Mouse (Mus musculus): ENCODE data around the gene Slfn2.

Slfn2 gene

DNA sequence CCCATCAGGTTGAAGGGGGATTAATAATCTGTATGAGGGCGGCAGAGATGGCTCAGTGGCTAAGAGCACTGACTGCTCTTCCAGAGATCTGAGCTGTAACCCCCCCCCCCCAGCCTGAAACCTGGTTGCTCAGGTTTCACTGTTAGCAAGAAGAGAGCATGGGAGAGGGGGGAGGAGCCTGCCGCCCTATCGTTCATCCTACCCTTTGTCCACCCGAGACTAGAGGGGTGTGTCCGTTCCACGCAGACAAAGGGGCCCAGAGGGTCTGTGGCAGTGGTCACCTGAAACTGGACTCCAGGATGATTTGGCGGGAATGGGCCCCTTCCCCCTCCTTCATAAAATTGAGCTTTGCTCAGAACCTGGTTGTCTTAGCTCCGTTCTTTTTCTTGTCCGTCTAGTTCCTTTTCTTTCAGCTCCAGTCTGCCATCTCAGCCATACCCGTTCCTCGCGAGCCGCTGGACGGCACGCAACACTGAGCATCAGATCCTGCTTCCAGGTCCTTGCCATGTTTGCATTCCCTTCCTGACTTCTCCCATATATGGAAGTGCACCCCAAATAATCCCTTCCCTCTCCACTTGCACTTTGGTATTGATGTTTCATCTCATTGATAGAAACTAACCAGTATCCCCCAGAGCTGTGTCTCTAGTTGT, 5.5 kb downstream of the Slfn2 start:
- in situ Hi-C loops (cut with MboI), result no loop called here

DNA sequence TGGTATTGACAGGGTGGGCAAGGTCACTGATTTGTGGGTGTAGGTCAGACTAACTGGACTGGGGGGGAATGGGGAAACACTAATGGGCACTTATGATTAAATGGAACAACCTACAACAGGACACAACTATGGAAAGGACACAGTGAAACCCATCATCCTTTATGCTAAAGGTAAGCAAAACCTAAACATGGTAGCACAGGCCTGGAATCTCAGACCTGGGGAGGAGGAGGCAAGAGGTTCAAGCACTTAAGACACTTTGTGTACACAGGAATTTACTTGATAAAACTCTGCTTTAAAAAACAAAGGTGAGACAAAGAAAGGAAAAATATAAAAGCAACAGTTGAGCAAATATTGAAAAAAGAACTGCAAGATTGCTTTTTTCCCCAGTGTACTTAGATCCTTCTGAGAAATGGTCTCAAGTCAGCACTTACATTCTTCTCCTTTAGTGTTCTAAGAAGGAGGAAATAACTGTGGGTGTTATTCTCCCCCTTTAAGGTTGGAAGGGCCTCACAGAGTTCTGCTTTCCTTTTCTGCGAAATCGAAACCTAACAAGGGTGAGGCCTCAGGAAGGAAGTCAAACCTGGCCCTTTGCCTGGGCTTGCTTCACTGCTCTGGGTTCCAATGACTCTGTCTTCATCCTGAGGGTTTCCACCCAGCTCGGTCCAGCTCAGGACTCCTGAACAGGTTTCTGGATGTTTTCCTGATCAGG, 13.0 kb downstream of the Slfn2 start:
- in situ Hi-C loops (cut with MboI), result no loop called here

DNA sequence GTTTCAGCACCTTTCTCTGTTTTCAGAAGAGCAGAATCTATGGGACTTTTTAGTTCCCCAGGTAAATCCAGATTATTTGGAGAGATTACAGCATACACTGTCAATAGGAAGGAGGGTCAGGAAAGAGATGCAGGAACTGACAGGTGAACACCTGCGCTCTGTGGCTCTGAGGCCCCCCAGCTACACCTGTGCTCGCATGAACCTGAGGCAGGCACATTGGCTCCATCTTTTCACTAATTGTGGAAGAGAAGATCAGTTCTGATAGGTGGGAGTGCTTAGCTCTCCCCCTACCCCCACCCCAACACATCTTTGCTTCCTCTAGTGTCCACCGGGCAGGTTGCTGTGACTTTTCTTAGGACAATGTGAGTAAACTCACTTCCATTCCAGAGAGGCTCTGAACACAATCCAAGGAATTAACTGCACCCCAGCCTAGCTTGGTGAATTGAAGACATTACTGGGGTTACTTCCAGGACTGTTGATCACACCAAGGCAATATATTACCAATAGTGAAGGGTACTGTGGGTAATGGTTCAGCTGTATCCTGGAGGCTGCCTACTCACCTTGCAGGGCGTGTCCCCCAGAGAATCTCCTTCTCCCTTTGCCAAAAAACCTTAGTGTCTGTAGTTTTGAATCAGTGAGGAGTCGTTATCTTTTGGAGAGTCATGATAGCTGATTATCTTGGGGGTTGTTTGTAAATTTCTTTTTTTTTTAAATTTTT, 13.7 kb downstream of the Slfn2 start:
- in situ Hi-C loops (cut with MboI), result no loop called here

DNA sequence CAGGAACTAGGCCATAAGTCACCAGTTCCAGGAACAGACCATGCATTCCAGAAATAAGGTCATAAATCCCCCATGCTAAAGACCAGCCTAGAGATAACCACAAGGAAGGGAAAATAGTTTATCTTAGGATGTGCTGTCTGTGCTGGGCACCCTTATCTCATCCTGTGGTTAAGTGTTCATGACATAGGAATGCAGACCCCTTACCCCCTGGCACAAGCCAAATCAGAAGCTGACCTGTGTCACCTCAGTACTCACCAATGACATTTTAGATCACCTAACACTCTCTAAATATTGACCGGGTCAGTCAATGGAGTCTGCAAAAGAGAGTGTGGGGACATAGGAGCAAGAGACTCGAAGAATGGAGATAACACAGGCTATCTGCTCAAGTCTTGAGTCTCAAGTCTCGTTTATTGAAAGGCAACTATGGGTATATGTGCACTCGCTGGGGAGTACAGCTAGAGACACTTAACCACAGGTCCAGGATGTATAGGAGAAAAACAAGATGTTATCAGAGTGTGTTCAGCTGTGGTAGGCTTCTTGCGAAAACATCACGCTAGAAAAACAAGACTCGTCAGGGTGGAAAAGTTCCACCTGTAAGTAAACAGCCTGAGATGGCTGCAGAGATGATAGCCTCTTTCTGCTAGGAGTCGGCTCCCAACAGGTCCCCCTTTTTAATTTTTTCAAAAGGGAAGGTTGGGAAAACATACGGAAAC, 14.7 kb downstream of the Slfn2 start:
- in situ Hi-C loops (cut with MboI), result no loop called here

DNA sequence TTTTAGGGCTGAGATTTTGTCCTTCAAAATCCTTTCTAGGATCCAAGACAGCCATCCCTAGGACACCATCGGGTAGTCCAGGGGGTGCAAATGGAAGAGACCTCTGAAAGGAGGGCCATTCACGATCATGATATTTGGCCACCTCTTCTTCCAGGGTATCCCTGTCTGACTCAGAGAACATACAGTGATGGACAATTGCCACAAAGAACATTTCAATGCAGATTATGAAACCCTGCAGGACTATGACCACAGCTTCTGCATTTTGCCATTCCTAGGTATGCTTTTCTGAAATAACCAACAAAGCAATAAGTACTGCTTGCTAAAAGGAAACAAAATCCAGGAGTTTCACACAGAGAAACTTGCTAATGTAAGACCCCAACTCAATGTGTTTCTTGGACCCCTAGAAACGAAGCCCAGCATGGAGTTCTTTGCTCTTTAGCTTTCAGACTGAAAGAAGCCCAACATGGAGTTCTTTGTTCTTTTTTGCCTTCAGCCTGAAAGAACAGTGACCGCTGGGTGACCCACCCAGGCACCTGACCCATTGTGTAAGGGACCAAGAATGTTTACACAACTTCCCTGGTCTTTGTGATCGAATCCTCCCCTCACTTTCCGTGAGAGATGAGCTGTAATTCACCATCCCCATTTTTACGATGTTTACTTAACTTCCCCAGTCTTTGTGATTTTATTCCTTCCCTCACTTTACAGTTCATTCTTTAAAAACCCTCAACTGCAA, 18.0 kb downstream of the Slfn2 start:
- in situ Hi-C loops (cut with MboI), result no loop called here

DNA sequence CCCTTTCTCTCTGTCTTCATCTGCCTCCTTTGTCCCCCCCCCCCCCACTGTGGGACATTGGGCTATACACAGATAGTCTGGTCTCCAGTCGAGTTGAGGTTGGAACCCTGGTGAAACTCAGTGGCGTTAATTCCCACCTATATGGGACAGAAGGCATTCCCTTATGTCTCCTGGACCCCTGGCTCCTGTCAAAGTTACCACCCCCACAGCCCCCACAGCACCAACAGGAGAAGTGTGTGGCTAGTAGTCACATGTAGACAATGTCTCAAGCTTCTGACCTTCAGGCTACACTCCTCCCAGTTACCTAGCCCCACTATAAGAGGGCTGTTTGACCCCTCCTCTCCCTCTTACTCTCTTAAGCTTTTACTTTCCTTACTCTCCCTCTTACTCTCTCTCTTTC, 19.2 kb downstream of the Slfn2 start:
- in situ Hi-C loops (cut with MboI), result no loop called here

DNA sequence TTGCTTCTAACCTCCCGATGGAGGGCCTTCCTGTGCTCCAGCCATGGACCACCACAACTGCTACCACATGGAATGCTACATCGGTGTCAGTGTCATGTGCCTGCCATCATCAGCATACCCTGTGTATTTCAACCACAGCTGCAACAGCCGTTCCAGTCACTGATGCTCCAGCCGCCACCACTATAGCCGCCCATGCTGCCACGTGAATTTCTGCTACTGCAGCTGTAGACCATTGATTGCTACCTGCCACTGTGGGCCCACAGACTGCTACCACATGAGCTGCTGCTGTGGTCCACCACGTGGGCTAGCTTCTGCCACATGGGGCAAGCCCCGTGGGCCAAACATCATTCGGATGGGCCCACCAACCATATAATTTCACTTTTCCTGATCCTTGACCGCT, 19.8 kb downstream of the Slfn2 start:
- in situ Hi-C loops (cut with MboI), result no loop called here

DNA sequence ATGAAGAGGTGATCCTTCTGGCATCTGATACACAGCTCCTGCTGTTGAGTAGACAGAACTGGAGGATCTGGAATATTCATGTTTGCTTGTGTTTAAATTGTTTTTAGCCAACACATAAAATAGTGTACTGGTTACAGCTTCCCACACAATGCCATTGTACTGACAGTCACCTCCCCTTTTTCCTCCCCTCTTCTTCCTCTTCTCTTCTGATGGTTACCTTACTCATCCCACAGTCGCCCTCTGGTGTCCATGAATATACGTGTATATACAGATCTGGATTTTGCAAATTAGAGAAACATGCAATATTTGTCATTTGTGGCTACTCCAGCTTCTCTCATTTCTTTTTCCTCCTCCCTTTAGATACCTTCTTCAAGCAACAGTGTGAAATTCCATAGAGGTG, 50.2 kb downstream of the Slfn2 start:
- in situ Hi-C loops (cut with MboI), result no loop called here

DNA sequence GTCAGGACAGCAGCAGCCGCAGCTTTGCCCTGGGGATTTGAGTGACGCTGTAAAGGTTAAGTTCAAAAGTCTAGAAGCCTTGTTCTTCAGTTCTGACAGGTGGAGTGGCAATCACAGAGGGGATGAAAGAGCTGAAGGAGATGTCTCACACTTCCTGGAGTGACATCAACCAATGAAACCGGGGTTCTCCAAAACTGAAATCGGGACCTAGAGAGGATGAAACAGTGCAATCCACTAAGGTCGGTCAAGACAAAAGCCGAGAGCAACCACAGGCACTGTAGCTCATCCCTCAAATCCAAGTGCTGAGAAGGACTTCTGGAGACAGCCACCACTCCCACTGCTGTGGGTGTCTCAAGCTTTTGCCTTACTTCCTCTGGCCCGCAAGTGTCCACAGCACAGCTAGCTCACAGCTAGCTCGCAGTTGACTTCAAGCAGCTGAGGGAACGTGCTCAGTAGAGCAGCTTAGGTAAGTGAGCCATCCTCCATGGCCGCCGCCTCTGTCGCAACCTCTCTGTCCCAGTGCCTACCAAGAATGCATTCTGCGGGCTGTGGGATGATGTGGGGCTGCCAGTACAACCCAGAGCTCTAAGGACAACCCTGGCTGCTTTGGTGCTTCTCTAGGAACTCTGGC, 51.8 kb downstream of the Slfn2 start, which contains the start of gene Slfn1:
Gene Slfn1 (plus strand): TSS at position 253 of the 631 bp plus-strand sequence.
- in situ Hi-C loops (cut with MboI), result no loop called here

DNA sequence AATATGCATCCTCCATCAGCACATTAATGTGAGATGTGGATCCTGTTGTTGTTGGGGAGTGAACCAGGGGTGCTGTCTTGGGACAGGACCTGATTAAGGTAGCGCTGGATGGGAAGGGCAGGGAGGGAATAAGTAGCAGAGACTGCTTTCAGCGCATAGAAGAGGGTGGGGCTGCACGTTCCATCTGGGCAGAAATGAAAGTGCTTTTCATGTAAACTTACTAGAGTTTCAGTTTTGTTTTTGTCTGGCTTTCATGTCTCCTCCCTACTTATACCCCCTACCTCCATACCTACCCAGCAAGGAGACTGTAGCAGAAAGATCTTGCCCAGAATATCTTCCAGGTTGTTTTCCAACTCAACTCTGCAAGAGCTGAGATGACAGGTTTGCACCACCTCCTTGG, 53.1 kb downstream of the Slfn2 start:
- in situ Hi-C loops (cut with MboI), result no loop called here
